Mouse (Mus musculus) erythroblast, embryonic 14.5 days (primary cell): ENCODE measurements around the gene Clec4g. TPM values are rescaled to one million over a fixed set of nuclear protein-coding genes. Genes with fewer than 3 reads are reported as not detected.
"Not testable (repeated sequence)": the region's sequence is repeated elsewhere in the genome, so short reads cannot be mapped to it uniquely, and the experiment has no call there.

Experiments
- H3K27me3 ChIP-seq: 2 replicates; pipeline ENCODE4 v1.6.1; 2012; ENCODE audit warnings: inconsistent platforms; ENCODE audit not compliant: control insufficient read depth
- H3K36me3 ChIP-seq: 2 replicates; pipeline ENCODE4 v1.6.1; 2012; ENCODE audit warnings: mild to moderate bottlenecking, inconsistent platforms; ENCODE audit not compliant: control insufficient read depth
- H3K4me1 ChIP-seq: 2 replicates; pipeline ENCODE4 v1.6.1; 2012; ENCODE audit warnings: inconsistent platforms; ENCODE audit not compliant: control insufficient read depth
- H3K4me3 ChIP-seq: replicated peaks from 2 replicates; pipeline ENCODE3; 2012; ENCODE audit warnings: moderate library complexity, mild to moderate bottlenecking, inconsistent platforms
- H3K9me3 ChIP-seq: 2 replicates; pipeline ENCODE4 v1.6.1; 2012; ENCODE audit warnings: low read length, inconsistent platforms, mixed read lengths; ENCODE audit not compliant: control insufficient read depth
- GATA1 ChIP-seq: IDR thresholded peaks from 2 replicates; pipeline ENCODE4 v1.6.1; 2012; ENCODE audit warnings: low read length, inconsistent platforms, mixed read lengths
- TAL1 ChIP-seq: IDR thresholded peaks from 3 replicates; pipeline ENCODE4 v1.6.1; 2012; ENCODE audit warnings: low read length, inconsistent platforms, mixed read lengths
- polyA plus RNA-seq: library from polyadenylated mRNA; stranded (reverse); fragments of >175 nt; gene quantifications from 2 replicates; pipeline ENCODE4 v1.2.3, GENCODE M21; 2012

The Clec4g gene
- polyA plus RNA-seq: 0.03 TPM in 1 of 2 replicates, not detected in the other

GRCm38 (mm10) chr8:3720551-3720950, at the start of gene Clec4g:
Clec4g (minus strand) TSS chr8:3720651.
- Histone ChIP-seq H3K9me3 (no peaks in the 10 kb centered on the region), H3K27me3 (no peaks in the 10 kb centered on the region), H3K4me1 (peaks cover 15% of the 10 kb centered on the region), H3K4me3 (no peak within 1 kb of the TSS), H3K36me3 (no peaks in the 10 kb centered on the region)
- TF ChIP-seq GATA1: no peak
- TF ChIP-seq TAL1: no peak

DNA sequence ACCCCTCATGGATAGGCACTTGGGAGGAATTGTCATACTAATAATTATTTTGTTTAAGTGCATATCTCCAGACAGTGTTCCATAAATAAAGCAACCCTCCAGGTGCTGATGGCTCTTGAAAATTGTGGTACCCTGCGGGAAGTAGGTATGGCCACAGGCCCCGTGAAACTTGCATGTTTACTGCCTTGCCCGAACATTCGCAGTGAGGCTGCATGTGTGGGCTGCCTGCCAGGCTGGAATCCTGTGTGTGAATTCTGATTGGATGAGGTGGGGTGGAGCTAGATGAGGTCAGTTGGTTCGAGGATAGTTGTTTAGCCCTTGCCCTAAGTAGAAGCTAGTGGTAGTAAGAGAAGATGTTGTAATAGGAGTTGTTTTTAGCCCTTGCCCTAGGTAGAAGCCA, 48.2 kb upstream of the Clec4g start:
- not testable (repeated sequence) for H3K4me3 ChIP-seq, H3K4me1 ChIP-seq, H3K27me3 ChIP-seq, H3K36me3 ChIP-seq
- peaks cover 13% of the 10 kb centered on the region for H3K9me3 ChIP-seq

DNA sequence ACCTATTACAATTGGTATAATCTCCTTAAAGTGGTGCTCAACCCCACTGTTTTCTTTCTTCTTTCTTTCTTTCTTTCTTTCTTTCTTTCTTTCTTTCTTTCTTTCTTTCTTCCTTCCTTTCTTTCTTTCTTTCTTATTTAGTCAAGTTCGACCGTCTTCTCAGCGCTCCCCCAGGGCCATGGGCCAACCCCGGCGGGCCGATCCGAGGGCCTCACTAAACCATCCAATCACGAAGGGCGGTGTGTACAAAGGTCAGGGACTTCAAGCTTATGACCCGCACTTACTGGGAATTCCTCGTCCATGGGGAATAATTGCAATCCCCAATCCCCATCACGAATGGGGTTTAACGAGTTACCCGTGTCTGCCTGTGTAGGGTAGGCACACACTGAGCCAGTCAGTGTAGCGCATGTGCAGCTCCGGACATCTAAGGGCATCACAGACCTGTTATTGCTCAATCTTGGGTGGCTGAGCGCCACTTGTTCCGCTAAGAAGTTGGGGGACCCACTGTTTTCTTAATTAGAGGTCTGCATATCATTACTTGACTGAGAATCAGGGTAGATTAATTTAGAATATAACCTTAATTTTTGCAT, 33.9 kb upstream of the Clec4g start:
- H3K27me3 ChIP-seq: no peaks in the 10 kb centered on the region
- peaks cover 10% of the 10 kb centered on the region for H3K9me3 ChIP-seq
- no peaks in the 10 kb centered on the region for H3K36me3 ChIP-seq
- H3K4me1 ChIP-seq: no peaks in the 10 kb centered on the region
- no peak overlapping the region for H3K4me3 ChIP-seq
- no peak for TF ChIP-seq GATA1
- TF ChIP-seq TAL1: no peak

DNA sequence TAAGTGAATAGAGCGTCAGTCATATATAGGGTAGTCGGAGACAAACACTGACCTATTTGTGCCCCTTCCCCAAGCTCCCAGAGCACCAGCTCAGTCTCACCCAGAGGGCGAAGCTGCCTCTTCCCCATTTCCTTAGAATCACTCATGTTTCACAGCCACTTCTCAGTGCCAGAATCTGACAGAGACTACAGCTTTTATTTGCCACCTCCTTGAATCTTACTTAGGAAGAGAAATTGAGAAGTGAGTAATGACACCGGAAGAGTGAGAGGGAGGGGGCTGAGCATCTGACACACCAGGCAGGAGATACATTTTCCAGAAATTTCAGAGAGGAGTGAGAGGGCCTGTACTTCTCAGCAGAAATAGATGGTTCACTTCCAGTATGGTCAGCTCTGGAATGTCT, 28.3 kb upstream of the Clec4g start, which contains the start of gene Cd209a:
TSS of gene Cd209a (minus strand) at position 224 of the 400 bp plus-strand sequence.
- no peak for TF ChIP-seq TAL1
- TF ChIP-seq GATA1: no peak
- no peak within 1 kb of the TSS for H3K4me3 ChIP-seq
- H3K36me3 ChIP-seq: no peaks in the 10 kb centered on the region
- H3K27me3 ChIP-seq: no peaks in the 10 kb centered on the region
- H3K4me1 ChIP-seq: no peaks in the 10 kb centered on the region
- H3K9me3 ChIP-seq: peaks cover 4% of the 10 kb centered on the region

DNA sequence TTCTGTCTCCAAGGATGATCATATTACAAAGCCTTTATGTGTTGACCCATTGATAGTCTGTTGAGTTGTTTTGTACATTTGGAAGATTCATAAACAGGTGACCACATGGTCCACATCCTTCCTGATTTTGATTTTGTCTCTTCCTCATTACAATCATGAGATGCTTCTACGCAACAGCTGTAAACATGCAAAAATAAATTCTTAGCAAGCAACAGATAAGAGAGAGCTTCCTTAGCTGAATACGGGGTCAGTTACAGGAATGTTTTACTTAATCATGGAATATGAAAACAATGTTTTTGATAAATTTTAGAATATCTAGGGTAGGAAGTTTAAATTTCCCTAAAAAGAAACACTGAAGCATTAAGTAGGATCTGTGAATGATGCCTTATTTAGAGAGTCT, 16.5 kb upstream of the Clec4g start:
- TF ChIP-seq GATA1: no peak
- TF ChIP-seq TAL1: no peak
- no peaks in the 10 kb centered on the region for H3K9me3 ChIP-seq
- peaks cover 27% of the 10 kb centered on the region for H3K4me1 ChIP-seq
- H3K4me3 ChIP-seq: no peak overlapping the region
- no peaks in the 10 kb centered on the region for H3K36me3 ChIP-seq
- no peaks in the 10 kb centered on the region for H3K27me3 ChIP-seq

GRCm38 (mm10) chr8:3735599-3735998, 15.1 kb upstream of the Clec4g start:
- Histone ChIP-seq H3K9me3 (no peaks in the 10 kb centered on the region), H3K36me3 (no peaks in the 10 kb centered on the region), H3K4me3 (no peak overlapping the region), H3K27me3 (no peaks in the 10 kb centered on the region), H3K4me1 (peaks cover 27% of the 10 kb centered on the region)
- TF ChIP-seq GATA1 (no peak), TAL1 (no peak)

GRCm38 (mm10) chr8:3734084-3734483, 13.6 kb upstream of the Clec4g start:
- Histone ChIP-seq H3K9me3 (no peaks in the 10 kb centered on the region), H3K36me3 (no peaks in the 10 kb centered on the region), H3K4me1 (peaks cover 26% of the 10 kb centered on the region), H3K4me3 (no peak overlapping the region), H3K27me3 (no peaks in the 10 kb centered on the region)
- TF ChIP-seq TAL1 (no peak), GATA1 (no peak)

DNA sequence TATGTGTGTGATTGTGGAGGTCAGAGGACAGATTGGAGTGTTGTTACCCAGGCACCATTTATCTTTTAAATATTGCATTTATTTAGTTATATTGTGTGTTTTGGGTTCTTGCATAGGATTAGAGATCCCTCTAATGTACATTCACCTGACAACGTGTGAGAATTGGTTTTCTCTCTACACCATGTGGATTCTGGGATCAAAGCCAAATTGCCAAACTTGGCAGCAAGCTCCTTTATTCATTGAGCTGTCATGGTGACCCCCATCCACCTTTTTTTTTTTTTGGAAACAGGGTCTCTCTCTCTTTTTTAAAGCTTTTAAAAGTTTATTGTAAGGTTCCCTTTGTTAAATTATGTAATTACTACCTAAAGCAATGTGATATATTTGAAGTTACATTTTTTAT, 590 bp upstream of the Clec4g start:
- Histone ChIP-seq H3K4me1 (peaks cover 15% of the 10 kb centered on the region), H3K27me3 (no peaks in the 10 kb centered on the region), H3K36me3 (no peaks in the 10 kb centered on the region), H3K9me3 (no peaks in the 10 kb centered on the region), H3K4me3 (no peak overlapping the region)
- TF ChIP-seq GATA1: no peak
- TF ChIP-seq TAL1: no peak

DNA sequence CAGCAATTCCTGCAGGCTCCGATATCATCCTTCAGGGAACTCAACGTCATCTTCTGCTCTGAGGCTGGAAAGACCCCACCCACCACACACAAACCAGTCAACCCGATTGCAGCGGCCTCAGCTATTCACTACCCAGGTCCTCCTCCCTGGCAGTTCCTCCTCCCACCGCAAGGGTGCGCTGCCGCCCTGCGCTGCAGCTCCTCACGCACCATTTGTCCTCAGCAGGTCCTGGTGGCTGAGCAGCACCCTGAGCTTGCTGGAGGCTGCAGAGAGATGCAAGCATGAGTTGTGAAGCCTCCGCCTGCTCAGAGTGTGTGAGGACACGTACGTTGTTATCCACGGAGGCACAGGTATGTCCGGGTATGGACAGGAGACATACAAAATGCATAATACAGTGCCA, 1.9 kb downstream of the Clec4g start:
- no peaks in the 10 kb centered on the region for H3K27me3 ChIP-seq
- H3K36me3 ChIP-seq: no peaks in the 10 kb centered on the region
- H3K9me3 ChIP-seq: no peaks in the 10 kb centered on the region
- H3K4me1 ChIP-seq: peaks cover 8% of the 10 kb centered on the region
- TF ChIP-seq GATA1: no peak
- TF ChIP-seq TAL1: no peak
- no peak overlapping the region for H3K4me3 ChIP-seq
